Mouse (Mus musculus): ENCODE results near the gene Agpat2.

DNA sequence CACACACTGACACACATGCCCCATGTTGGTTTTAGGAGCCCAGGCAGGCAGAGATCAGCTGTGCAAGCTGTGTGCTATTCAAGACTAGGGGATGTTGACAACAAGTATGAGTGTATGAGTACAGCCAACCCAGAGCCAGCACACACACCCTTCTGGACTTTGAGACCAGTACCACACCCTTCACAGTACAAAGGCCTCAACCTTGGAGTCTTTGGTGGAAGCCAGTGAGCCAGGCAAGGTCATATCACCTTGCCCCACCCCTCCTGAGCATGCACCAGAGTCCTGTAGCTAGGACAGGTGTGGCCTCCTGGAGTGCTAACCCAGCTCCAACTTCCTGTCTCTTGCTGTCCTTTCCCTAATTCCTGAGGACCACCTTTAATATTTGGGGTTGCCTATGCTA is 6.8 kb upstream of the Agpat2 start:
- TF ChIP-seq CTCF (IDR thresholded peaks at IDR 0.05; ENCODE audit: insufficient read depth, low read length) (no peak), POLR2A (IDR thresholded peaks at IDR 0.05; ENCODE audit: borderline replicate concordance, extremely low read depth, low read depth, low read length) (no peak)

Measured in lung, adult 2 months (tissue).